Mouse (Mus musculus) adrenal gland, postnatal 10 days (tissue): ENCODE measurements around the gene Pcsk1n. TPM values are rescaled to one million over a fixed set of nuclear protein-coding genes. Genes with fewer than 3 reads are reported as not detected.
"Not testable (repeated sequence)": the region's sequence is repeated elsewhere in the genome, so short reads cannot be mapped to it uniquely, and the experiment has no call there.

Source experiments
- DNase-seq: peaks from one replicate; pipeline ENCODE4 v3.0.0; 2021; ENCODE audit warnings: mixed read lengths
- long read RNA-seq, 2 experiments: library from polyadenylated mRNA; stranded (forward); transcript quantifications; one replicate each; pipeline ENCODE4 v2.0.0; 2021
- total RNA-seq, 2 experiments: library from RNA; stranded (reverse); gene quantifications; 2 replicates each; pipeline ENCODE4 v1.2.3; 2021

Pcsk1n gene
- 10 to 100 TPM; 37.3 to 41.2 TPM for total RNA-seq
- long read RNA-seq, experiment 1, transcript Pcsk1n-201 (3 exons, 2,193 nt), result major isoform, 121 of 151 reads
- long read RNA-seq, experiment 1, partial matches to known transcripts, result 30 of 151 reads
- long read RNA-seq, experiment 1, other reads (novel, unspliced or antisense), result 0 of 151 reads
- long read RNA-seq, experiment 2, transcript Pcsk1n-201 (3 exons, 2,193 nt), result major isoform, 112 of 124 reads
- long read RNA-seq, experiment 2, partial matches to known transcripts, result 12 of 124 reads
- long read RNA-seq, experiment 2, other reads (novel, unspliced or antisense), result 0 of 124 reads

DNA sequence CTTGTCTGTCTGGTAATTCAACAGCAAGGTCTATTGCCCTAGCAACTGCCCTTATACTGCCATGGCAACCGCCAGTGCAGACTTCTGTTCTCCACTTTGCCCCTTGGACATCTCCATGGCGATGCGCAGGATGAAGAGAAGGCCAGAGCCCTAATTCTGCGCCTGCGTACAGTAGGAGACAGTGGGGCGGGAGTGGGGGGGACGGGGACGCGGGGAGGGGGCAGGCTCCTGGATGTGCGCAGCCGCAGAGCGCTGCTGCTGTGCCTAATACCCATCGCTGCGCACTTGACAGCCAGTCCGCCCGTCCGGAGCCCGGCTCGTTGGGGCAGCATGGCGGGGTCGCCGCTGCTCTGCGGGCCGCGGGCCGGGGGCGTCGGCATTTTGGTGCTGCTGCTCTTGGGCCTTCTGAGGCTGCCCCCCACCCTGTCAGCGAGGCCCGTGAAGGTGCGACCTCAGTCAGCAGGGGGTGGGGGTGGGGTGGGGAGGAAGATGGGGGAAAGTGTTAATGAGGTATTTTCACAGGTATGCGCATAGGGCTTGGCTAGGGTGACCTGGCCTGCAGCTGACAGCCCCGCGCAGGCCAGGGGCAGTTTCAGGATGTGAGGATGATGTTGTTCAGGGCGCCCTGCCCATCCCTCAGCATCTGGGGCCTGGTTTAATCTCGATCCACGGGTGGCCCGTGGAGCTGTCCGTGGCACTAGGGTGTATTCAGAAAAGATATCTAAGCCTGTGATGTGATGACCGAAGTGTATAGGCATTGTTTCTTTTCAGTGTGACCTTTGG is at the start of gene Pcsk1n:
Gene Pcsk1n (plus strand): TSS at position 222 of the 783 bp plus-strand sequence.
- DNase-seq, result peak; percentile 15

DNA sequence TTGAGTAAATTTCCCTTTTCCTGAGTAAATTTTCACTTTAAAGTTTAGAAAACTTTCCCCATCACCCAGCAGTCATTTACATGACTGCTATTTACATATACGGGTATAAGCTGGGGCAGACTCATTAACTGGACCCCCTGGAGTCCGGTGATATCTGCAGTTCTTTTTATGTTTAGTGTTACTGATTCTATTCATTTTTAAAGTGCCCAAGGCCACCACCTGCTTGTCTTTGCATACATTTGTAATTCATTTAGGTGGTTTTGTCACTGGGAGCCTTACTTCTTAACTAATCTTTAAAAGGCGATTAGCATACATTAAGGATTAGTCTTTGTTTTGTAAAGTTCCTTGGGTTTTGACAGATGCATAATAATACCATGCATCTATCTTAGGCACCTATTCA is 49.8 kb upstream of the Pcsk1n start:
- no peak for DNase-seq

DNA sequence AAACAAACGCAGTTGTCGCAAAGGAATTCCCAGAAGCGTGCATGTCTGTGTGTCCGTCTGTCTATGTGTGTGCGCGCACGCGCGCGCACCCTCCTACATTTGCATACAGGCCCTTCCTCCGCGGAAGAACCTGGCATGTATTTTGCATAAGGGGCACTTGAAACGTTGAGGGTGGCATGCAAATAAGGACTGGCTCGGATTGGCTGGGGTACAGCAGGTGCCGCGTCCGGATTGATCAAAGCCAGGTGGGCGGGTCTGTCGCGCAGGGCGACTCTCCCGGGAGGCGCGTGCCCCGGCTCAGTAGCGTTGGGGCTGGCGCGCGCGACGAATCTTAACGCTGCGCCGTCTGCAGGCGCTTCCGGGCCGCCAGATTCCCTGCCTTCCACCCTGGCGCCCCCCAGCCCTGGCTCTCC is 41.6 kb upstream of the Pcsk1n start, which contains the start of gene Pim2:
Gene Pim2 (plus strand): TSS at position 256 of the 413 bp plus-strand sequence.
- DNase-seq, result peak; percentile 87

DNA sequence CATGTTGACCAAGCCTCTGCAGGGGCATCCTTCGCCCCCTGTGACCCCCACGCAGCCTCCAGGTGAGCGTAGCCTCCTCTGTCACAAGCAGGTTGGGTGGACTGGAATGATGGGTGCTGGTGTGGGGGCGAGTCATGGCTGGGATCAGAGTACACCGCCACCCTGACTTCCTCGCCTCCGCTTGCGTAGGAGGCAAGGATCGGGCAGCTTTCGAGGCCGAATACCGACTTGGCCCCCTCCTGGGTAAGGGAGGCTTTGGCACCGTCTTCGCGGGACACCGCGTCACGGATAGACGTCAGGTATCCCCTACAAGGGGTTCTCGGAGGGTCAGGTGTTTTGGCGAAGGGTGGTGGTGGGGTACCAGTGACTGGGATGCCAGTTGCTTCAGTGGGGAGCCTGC is 41.1 kb upstream of the Pcsk1n start:
- peak; percentile 22 for DNase-seq

DNA sequence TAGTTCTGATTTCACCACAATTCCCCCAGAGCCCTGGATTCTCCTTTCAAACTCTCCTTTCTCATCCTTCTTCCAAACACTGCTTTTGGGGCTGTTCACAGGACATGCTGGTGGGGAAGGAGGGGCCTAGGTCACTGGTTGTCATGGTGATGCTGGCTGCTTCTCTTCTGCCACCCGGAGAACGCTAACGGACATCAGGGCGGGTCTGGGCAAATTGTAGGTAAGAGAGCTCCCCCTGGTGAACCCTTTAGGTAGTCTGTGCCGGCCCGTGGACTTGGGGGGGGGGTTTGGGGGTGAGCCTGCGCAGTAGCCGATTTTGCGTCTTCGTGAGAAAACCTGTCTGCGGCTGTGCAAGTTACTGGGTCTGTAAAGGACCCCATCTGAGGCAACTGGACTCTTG is 39.8 kb upstream of the Pcsk1n start:
- peak; percentile 62 for DNase-seq

DNA sequence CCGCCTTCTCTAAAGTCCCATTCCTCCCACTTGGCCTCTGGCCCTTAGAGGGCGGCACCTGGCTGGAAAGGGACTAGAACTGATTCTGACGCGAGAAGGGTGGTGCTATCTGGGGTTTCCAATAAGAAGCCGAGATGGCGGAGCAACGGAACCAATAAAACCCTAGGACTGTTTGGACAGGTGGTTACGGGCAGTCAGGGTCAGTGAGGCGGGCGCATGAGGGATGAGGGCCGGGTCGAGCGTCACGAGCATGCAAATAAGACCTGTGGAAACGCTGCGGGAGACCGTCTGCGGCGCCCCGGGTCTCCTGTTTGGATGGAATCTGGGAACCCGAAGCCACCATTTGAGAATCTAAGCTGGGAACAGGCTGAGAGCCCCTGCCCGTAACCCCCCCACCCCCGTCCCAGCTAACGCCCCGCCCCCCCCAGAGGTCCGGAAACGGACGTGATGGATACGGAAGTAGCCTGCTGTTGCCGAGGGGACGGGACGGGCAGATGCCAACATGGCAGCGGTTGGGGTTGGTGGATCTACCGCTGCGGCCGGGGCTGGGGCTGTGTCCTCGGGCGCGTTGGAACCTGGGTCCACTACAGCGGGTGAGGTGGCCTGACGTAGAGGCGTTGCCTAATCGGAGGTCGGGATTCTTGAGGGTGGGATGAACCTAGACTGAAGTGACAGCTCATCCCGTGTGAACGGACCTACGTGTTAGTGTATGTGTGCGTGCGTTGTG is 35.6 kb upstream of the Pcsk1n start, which contains the start of gene Slc35a2:
Gene Slc35a2 (plus strand): TSS at position 188 of the 727 bp plus-strand sequence.
- DNase-seq, result peak; percentile 88

DNA sequence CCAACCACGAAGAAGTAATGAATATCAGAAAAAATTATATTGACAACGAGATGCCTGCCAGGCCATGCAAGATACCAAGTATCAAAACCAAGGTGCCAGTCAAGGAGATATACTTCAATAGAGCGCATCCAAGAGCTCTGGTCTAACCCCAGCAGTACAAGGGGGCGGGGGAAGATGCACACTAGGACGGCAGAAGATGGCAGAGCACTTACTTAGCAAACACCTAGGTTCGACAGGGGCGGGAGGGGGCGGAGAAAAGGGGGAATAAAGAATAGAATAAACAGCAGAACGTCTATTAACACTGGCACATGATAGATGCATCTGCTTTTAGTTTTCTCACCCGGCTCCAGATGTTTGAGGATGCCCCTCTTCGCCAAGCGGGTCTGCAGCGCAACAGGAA is 21.4 kb upstream of the Pcsk1n start:
- no peak for DNase-seq

DNA sequence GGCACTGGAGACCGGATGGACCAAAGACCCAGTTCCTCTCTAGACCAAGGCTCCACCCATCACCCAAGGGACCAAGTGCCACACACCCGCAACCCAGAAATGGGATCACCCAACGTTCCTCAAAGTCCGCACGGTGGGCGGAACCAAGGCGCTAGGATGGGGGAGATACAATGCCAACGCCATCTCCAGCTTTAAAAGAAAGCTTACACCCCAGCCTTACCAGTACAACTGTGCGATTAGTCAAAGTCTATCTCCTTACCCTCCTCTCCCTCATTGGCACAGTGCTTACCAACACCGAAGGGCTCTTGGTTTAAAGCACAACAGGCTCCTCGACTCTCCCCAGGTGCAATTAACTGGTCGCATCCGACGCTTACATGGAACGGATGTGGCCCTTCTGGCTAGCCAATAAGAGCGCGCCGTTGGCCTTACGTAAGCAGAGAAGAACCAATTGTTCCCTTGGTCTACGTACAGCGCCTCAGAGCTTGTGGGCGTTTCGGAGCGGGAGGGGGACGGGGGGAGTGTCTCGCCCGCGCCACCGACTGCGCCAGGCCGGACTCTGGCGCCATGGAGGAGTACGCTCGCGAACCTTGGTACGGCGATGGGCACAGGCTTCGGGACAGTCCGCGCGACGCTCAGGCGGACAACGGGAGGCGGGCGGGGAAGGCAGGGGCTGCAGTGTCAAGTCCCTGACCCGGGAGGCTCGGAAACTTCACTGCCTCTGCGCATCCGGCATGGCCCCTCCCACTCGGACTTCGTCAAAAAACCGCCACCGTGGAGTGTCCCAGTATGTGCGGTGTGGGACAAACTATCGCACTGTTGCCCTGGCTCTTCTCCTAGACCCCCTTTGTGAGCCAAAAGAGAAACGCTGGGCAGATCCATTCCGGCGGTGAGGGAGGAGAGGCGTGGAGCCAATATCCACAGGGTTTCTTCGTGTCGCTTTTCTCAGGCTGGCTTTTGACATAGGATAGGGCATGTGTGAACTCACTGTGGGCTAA is 20.4 kb upstream of the Pcsk1n start, which contains the start of the genes Pqbp1 and Timm17b:
Gene Pqbp1 (minus strand): TSS at position 390 of the 995 bp plus-strand sequence.
Gene Timm17b (plus strand): TSS at position 478 of the 995 bp plus-strand sequence.
- DNase-seq, result peak; percentile 88

DNA sequence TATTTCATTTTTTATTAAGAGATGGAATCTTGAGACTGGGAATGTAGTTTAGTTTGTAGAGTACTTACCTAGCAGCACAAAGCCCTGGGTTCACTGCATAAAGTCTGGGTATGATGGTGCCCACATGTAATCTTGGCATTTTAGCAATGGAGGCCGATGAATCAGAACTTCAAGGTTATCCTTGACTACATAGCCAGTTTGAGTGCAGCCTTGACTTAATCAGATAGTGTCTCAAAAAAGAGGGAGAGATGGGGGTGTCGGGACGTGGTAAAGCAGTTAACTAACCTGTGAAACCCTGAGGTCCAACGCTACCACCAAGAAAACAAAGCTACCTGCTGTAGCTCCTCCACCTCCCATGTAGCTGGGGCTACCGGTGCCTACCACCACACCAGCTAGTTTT is 15.2 kb upstream of the Pcsk1n start:
- DNase-seq, result peak; percentile 18

DNA sequence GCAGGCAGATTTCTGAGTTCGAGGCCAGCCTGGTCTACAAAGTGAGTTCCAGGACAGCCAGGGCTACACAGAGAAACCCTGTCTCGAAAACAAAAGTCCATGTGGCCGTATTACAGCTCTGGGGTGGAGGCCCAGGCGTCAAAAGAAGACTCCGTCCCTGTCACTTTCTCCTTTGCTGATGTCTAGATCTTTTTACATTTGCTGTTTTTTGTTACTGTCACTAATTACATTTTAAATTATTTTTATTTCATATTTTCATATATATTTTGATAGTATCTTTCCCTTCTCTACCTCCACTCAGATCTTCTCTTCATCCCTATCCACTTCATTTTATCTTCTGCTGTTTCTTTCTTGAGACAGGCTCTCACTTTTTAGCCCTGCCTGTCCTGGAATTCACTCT is 11.9 kb upstream of the Pcsk1n start, which contains the start of gene Gm10491:
Gene Gm10491 (minus strand): TSS at position 101 of the 400 bp plus-strand sequence.
- no peak for DNase-seq

DNA sequence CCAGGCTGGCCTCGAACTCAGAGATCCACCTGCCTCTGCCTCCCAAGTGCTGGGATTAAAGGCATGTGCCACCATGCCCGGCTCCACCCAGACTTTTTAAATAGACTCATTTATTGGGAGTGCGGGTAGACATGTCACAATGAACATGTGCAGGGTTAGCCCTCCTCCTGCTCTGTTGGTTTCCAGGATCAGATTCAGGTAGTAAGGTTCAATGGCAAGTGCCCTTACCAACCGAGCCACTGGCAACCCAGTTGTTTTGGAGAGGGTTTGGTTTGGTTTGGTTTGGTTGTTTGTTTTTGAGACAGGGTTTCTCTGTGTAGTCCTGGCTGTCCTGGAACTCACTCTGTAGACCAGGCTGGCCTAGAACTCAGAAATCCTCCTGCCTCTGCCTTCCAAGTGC is 10.4 kb upstream of the Pcsk1n start, which contains the start of gene Gm10490:
Gene Gm10490 (plus strand): TSS at position 301 of the 400 bp plus-strand sequence.
- DNase-seq, result not testable (repeated sequence)

DNA sequence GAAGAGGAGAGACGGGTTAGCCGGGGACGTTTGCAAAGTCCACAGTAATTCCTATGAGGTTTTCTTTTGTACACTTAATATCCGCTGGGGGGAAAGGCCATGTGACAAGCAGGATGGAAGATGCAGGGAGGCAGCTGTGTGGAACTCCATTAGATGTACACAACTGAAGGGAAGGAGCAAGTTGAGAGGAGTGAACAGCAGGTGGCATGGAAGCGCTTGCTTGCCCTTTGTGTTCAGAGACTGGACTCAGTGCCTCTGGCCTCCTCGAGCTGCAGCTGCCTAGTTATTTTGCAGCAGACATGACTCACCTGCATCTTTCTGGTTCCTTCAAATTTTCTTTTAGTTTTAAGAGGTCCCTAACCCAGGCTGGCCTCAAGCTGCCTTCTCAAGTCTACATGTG is 9.1 kb upstream of the Pcsk1n start:
- no peak for DNase-seq

DNA sequence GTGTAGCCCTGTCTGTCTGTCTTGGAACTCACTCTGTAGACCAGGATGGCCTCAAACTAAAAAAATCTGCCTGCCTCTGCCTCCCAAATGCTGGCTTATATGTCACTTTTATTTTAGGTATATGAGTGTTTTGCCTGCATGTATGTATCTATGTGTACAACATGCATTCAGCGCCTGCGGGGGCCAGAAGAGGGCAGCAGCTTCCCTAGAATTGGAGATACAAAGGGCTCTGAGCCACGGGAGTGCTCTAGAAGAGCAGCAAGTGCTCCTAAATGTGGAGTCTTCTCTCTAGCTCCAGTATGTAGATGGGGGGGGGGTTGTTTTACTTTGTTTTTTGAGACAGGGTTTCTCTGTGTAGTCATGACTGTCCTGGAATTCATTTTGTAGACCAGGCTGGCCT is 4.0 kb upstream of the Pcsk1n start:
- peak; percentile 41 for DNase-seq

DNA sequence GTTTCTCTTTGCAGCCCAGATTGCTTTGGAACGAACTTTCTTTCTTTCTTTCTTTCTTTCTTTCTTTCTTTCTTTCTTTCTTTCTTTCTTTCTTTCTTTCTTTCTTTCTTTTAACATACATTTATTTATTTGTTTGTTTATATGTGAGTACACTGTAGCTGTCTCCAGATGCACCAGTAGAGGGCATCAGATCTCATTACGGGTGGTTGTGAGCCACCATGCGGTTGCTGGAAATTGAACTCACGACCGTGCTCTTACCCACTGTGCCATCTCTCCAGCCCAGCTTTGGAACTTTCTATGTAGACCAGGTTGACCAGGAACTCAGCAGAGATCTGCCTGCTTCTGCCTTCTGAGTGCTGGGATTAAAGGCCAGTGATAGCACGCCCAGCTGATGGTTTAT is 1.7 kb upstream of the Pcsk1n start:
- DNase-seq, result not testable (repeated sequence)

DNA sequence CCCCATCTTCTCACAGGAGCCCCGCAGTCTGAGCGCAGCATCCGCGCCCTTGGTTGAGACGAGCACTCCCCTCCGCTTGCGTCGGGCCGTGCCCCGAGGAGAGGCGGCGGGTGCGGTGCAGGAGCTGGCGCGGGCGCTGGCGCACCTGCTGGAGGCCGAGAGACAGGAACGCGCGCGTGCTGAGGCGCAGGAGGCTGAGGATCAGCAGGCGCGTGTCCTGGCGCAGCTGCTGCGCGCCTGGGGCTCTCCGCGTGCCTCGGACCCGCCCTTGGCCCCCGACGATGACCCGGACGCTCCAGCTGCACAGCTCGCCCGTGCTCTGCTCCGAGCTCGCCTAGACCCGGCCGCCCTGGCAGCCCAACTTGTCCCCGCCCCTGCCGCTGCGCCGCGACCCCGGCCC is 2.4 kb downstream of the Pcsk1n start:
- DNase-seq, result no peak

DNA sequence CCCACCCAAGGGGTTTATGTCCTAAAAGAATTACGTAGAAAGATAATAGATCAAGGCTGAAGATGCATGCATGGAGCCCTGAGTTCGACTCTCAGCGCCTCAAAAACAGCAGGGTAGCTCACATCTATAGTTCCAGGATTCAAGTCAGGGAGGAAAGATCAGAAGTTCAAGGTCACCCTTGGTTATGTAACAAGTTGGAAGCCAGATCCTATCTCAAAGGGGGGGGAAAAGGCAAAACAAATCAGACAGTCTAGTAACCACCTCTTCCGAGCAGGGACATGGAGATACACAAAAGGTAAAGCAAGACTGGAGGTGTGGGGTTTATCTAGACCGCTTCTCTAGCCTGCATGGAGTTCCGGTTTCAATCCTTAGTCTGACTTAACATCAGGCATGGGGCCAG is 6.6 kb downstream of the Pcsk1n start:
- no peak for DNase-seq

DNA sequence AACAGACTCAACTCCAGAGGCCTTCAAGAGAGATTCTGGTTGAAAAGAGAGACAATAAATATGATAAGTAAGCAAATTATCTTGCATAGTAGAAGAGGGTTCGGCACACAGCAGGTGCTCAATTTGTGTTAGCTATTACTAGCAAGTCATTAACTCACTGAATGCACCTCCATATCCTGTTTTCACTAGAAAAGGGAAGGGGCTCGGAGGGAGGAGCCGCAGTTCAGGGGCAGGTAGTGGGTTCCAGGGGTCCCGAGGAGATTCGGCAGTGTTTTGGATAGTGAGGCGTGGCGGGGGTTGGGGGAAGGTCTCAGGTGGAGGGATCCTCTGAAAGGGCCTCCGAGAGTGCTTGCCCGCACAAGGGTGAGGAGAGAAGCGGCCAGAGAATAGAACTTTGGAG is 7.5 kb downstream of the Pcsk1n start:
- DNase-seq, result no peak

DNA sequence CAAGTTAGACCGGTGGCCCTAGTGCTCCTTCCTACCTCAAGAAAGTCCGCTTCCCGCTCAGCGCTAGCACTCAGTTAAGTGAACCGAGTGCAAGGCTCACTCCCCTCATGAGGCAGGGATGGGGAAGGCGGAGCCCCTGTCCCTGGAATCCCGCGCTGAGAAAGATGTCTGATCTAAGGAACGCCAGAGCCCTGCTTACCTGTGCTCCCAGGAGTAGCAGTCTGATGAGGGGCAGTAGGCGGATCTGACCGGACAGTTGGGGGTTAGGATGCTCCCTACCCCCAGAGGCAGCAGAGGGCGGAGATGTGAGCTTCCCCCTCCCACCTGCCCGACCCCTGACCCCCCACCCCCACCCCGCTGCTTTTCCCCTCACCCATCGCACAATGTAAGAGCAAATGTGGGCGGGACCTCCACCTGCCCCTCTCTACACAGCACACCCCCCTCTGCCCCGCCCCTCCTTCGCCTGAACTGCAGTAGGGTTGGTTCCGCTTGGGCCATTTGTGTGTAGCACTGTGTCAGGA is 8.7 kb downstream of the Pcsk1n start, which contains the start of gene Eras:
Gene Eras (minus strand): TSS at position 338 of the 521 bp plus-strand sequence.
- DNase-seq, result no peak

DNA sequence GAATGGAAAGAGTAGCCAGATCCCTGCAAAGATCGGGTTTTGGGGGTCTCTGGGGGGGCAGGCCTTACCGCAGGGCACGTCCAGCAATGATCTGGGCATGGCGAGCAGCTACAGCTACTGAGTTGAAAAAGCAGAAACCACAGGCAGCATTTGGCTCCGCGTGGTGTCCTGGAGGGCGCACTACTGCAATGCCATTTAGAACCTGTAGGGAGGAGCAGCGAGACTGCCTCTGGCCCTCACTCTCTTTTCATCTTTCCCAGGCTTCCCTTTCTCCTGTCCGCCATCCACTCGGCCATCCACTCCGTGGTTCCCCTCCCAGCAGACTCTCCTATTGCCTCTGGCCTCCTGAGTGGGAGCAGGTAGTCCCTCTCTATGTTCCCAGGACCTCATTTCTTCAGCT is 17.3 kb downstream of the Pcsk1n start:
- DNase-seq, result no peak

DNA sequence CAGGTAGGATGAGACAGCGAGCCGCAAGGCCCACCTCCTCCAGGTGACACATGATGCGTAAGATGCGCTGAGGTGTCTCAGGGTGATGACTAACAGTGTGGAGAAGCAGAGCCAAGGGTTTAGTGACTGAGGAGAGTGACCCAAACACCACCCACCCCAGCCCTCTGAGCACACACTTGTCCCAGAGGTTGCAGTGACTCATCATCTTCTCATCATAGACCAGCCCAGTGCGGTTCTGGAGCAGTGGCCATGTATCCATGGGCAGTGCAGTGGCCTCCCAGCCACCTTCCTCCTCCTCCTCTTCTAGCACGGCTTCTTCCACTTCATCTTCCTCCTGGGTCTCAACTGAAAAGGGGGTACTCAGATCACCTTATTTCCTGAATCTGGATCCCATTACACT is 18.0 kb downstream of the Pcsk1n start:
- DNase-seq, result no peak

DNA sequence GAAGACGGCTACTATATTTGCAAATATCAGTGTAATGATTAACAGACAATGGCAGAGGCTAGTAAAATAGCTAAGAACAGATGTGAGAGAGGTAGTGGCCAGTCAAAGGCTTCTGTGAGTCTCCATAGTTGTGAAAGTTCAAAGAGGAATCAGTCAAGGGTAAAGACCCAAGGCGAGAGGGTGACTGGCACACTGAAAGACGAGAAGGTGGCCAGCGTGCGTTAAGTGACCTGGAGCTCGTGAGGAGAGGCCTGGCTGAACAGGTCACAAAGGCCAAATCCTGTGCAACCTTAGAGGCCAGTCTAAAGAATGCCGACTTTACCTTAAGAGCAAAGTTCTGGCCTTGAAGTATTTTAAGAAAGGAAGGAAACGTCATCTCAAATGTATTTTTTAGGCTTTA is 26.0 kb downstream of the Pcsk1n start:
- DNase-seq, result no peak
